9 mouse cellular contexts compared by ENCODE assay signal in genomic region chr7:46393116-46393515, GRCm38 (mm10). TPM values are rescaled to one million over a fixed set of nuclear protein-coding genes. Genes with fewer than 3 reads are reported as not detected.
A peak's percentile ranks its signal among the peaks of the same experiment; 100 is the strongest.
DNase-seq lines count a peak whose midpoint lies in the region; ATAC-seq and TF ChIP-seq lines count a peak whose summit lies in the region.
"Had no signal": no experiment of that assay in that cellular context is flagged by ENCODE, and none has a peak within 500 bp of the region (broad histone marks: within the 10 kb centered on the region; RNA-seq: fewer than 3 reads in every experiment).

No protein-coding gene starts in this region.

- WGBS in embryonic facial prominence, embryonic 10.5 days = 1% methylated on average over 2 of the region's 2 CpGs
- 0% methylated on average over 2 of the region's 2 CpGs for WGBS in heart, embryonic 14.5 days
- WGBS in lung, postnatal 0 days = 0% methylated on average over 2 of the region's 2 CpGs

- TF ChIP-seq EP300 in lung, postnatal 0 days (IDR thresholded peaks at IDR 0.05) = no peak

- ATAC-seq in heart, embryonic 14.5 days (ENCODE audit: insufficient number of reproducible peaks, insufficient read depth, low FRiP score, low read depth) = 0 out of 2 replicates have a peak, but pooled peaks have one; percentile 17
- peak; percentile 29 for ATAC-seq in lung, postnatal 0 days

- H3K27me3 ChIP-seq in embryonic facial prominence, embryonic 10.5 days (replicated peaks; ENCODE audit: low read depth, poor library complexity, severe bottlenecking) = peaks cover 60% of the 10 kb centered on the region
- peaks cover 50% of the 10 kb centered on the region for H3K27me3 ChIP-seq in heart, embryonic 14.5 days (ENCODE audit: control insufficient read depth, insufficient read depth, low read length)
- H3K27me3 ChIP-seq in lung, postnatal 0 days (replicated peaks; ENCODE audit: insufficient read depth, low read length) = peaks cover 48% of the 10 kb centered on the region

- no peaks in the 10 kb centered on the region for H3K36me3 ChIP-seq in embryonic facial prominence, embryonic 10.5 days (replicated peaks)
- H3K36me3 ChIP-seq in heart, embryonic 14.5 days (ENCODE audit: control insufficient read depth, insufficient read depth, low read length) = no peaks in the 10 kb centered on the region
- no peaks in the 10 kb centered on the region for H3K36me3 ChIP-seq in lung, postnatal 0 days (ENCODE audit: insufficient read depth, low read length)
- H3K36me3 ChIP-seq: heart, embryonic 15.5 days had no signal

- DNase-seq in CD8-positive naive resting alpha-beta T cell, adult 2 months (ENCODE audit: low read depth in 2 of 2, low spot score in 2 of 2) = peak; percentile 75 to 78
- DNase-seq in adrenal gland, postnatal 10 days = peak; percentile 86
- DNase-seq in embryonic facial prominence, embryonic 10.5 days (ENCODE audit: low spot score) = peak; percentile 83
- DNase-seq in kidney, postnatal 4 days = peak; percentile 88 to 90
- DNase-seq in lung, postnatal 0 days (ENCODE audit: low spot score) = peak; percentile 82
- DNase-seq in retina, postnatal 7 days (ENCODE audit: low read depth, low spot score) = peak; percentile 86
- DNase-seq in urinary bladder, adult 2 months (ENCODE audit: low spot score) = peak; percentile 64

- H3K4me1 ChIP-seq in embryonic facial prominence, embryonic 10.5 days = peaks cover 29% of the 10 kb centered on the region
- H3K4me1 ChIP-seq in heart, embryonic 14.5 days (ENCODE audit: control insufficient read depth in 2 of 2, insufficient read depth in 2 of 2, low read length in 2 of 2) = peaks cover 3 to 8% of the 10 kb centered on the region in 2 experiments; a peak in 3 of 4 replicates
- peaks cover 5% of the 10 kb centered on the region; the same call in 1 of the 2 replicates for H3K4me1 ChIP-seq in lung, postnatal 0 days (ENCODE audit: insufficient read depth, low read depth, low read length)

- H3K9ac ChIP-seq in heart, embryonic 14.5 days (ENCODE audit: low read length) = no peak overlapping the region
- no peak overlapping the region for H3K9ac ChIP-seq in lung, postnatal 0 days (replicated peaks; ENCODE audit: low read depth)
- H3K9ac ChIP-seq: heart, embryonic 15.5 days had no signal

- H3K9me3 ChIP-seq in embryonic facial prominence, embryonic 10.5 days = no peaks in the 10 kb centered on the region
- no peaks in the 10 kb centered on the region for H3K9me3 ChIP-seq in heart, embryonic 14.5 days (ENCODE audit: control insufficient read depth, low read length)
- H3K9me3 ChIP-seq in lung, postnatal 0 days (ENCODE audit: low read length) = no peaks in the 10 kb centered on the region
- H3K9me3 ChIP-seq: heart, embryonic 15.5 days had no signal

- no peak overlapping the region for H3K27ac ChIP-seq in embryonic facial prominence, embryonic 10.5 days (replicated peaks)
- no peak overlapping the region for H3K27ac ChIP-seq in heart, embryonic 14.5 days (replicated peaks in 1 of 2; ENCODE audit: control insufficient read depth in 1 of 2, insufficient read depth in 1 of 2, low read depth in 2 of 2, low read length in 2 of 2)
- no peak overlapping the region for H3K27ac ChIP-seq in lung, postnatal 0 days (ENCODE audit: low read length)
- H3K27ac ChIP-seq: heart, embryonic 15.5 days had no signal

- peak; percentile 95 for TF ChIP-seq CTCF in lung, postnatal 0 days (IDR thresholded peaks at IDR 0.05)

- H3K4me2 ChIP-seq in heart, embryonic 14.5 days (ENCODE audit: low read length) = no peak overlapping the region
- H3K4me2 ChIP-seq in lung, postnatal 0 days (replicated peaks; ENCODE audit: low read depth, low read length) = no peak overlapping the region
- H3K4me2 ChIP-seq: heart, embryonic 15.5 days had no signal

- no peak overlapping the region for H3K4me3 ChIP-seq in embryonic facial prominence, embryonic 10.5 days
- no peak overlapping the region for H3K4me3 ChIP-seq in heart, embryonic 14.5 days (ENCODE audit: control insufficient read depth in 1 of 2, insufficient read depth in 1 of 2, low read depth in 1 of 2, low read length in 2 of 2)
- H3K4me3 ChIP-seq in lung, postnatal 0 days (ENCODE audit: low read depth, low read length) = no peak overlapping the region
- H3K4me3 ChIP-seq: heart, embryonic 15.5 days had no signal

RNA-seq across cellular contexts. Expression of gene Kcnc1, which starts 3.2 kb away (rescaled TPM):
- total RNA-seq in adrenal gland, postnatal 10 days (2021) = 1 to 10 TPM in 1 of 2 experiments, under 1 TPM in 1; 0.63 to 1.7 TPM
- 0.58 and 0.69 TPM in 2 replicates for polyA plus RNA-seq in embryonic facial prominence, embryonic 10.5 days (2016; fragmentation: Nextera tagmentation; extraction: Ambion mirVana)
- 0.05 TPM in 1 of 2 replicates, not detected in the other for polyA plus RNA-seq in heart, embryonic 14.5 days (2014; fragmentation: Nextera tagmentation; extraction: Ambion mirVana)
- polyA plus RNA-seq in lung, postnatal 0 days (2015; fragmentation: Nextera tagmentation; extraction: Ambion mirVana) = 0.06 and 0.07 TPM in 2 replicates
- 0.19 and 0.34 TPM in 2 replicates for polyA plus RNA-seq in urinary bladder, adult 2 months (2012; rRNA removed)
- polyA plus RNA-seq: heart, embryonic 15.5 days had no signal

RNA-seq across cellular contexts. Expression of gene Myod1, which starts 16.8 kb away (rescaled TPM):
- 1 to 10 TPM in 1 of 2 experiments, under 1 TPM in 1; 0.84 to 2.7 TPM for total RNA-seq in adrenal gland, postnatal 10 days (2021)
- 0.62 and 2.0 TPM in 2 replicates for polyA plus RNA-seq in embryonic facial prominence, embryonic 10.5 days (2016; fragmentation: Nextera tagmentation; extraction: Ambion mirVana)
- not detected in 2 replicates for polyA plus RNA-seq in heart, embryonic 14.5 days (2014; fragmentation: Nextera tagmentation; extraction: Ambion mirVana)
- not detected in 2 replicates for polyA plus RNA-seq in lung, postnatal 0 days (2015; fragmentation: Nextera tagmentation; extraction: Ambion mirVana)
- 0.29 and 0.50 TPM in 2 replicates for polyA plus RNA-seq in urinary bladder, adult 2 months (2012; rRNA removed)
